In genomic region chr1:183368601-183369400, GRCm38 (mm10) we compare ENCODE assay signal across 8 mouse cellular contexts. TPM values are rescaled to one million over a fixed set of nuclear protein-coding genes. Genes with fewer than 3 reads are reported as not detected.
DNase-seq lines count a peak whose midpoint lies in the region; ATAC-seq and TF ChIP-seq lines count a peak whose summit lies in the region.

No protein-coding gene starts in this region.

- H3K27ac ChIP-seq in heart, embryonic 13.5 days (replicated peaks), result peak overlapping the region; percentile 67

- no peak for ATAC-seq in G1E (ENCODE audit: extremely low read depth, insufficient number of reproducible peaks, low FRiP score, poor library complexity, severe bottlenecking)
- ATAC-seq in heart, embryonic 13.5 days (ENCODE audit: extremely low read depth, insufficient number of reproducible peaks, low FRiP score, low TSS enrichment), result no peak; the same call in 1 of the 2 replicates
- peak; percentile 13 for ATAC-seq in megakaryocyte-erythroid progenitor cell, adult 5-6 weeks (replicated peaks; ENCODE audit: low FRiP score, low TSS enrichment, poor library complexity, severe bottlenecking)

- H3K27me3 ChIP-seq in G1E (ENCODE audit: insufficient read depth, low read length), result peaks cover 20% of the 10 kb centered on the region
- H3K27me3 ChIP-seq in heart, embryonic 13.5 days (replicated peaks), result peaks cover 6% of the 10 kb centered on the region

- H3K4me3 ChIP-seq in G1E (ENCODE audit: low read depth, low read length), result peak overlapping the region; percentile 94
- H3K4me3 ChIP-seq in heart, embryonic 13.5 days, result peak overlapping the region; percentile 97

- H3K9me3 ChIP-seq in G1E (replicated peaks), result no peaks in the 10 kb centered on the region
- no peaks in the 10 kb centered on the region for H3K9me3 ChIP-seq in heart, embryonic 13.5 days

- peak; percentile 17 for DNase-seq in kidney, adult 11 months
- no peak for DNase-seq in kidney, adult 18-20 months
- peak; percentile 47 for DNase-seq in G1E (ENCODE audit: low spot score)
- DNase-seq in embryo, embryonic 10 days (ENCODE audit: low spot score), result peak; percentile 20
- peak; percentile 30 to 35 for DNase-seq in left cerebral cortex, postnatal 25 days (ENCODE audit: low spot score in 2 of 2)
- DNase-seq in testis, postnatal 14 days (ENCODE audit: low spot score), result peak; percentile 27

- peaks cover 26% of the 10 kb centered on the region for H3K36me3 ChIP-seq in G1E (replicated peaks)
- peaks cover 18% of the 10 kb centered on the region for H3K36me3 ChIP-seq in heart, embryonic 13.5 days

- WGBS in heart, embryonic 13.5 days, result 1% methylated on average over 55 of the region's 56 CpGs

- H3K4me1 ChIP-seq in G1E (ENCODE audit: insufficient read depth, low read depth, low read length), result peaks cover 45% of the 10 kb centered on the region
- H3K4me1 ChIP-seq in heart, embryonic 13.5 days, result peaks cover 19% of the 10 kb centered on the region

- TF ChIP-seq CTCF in G1E (IDR thresholded peaks at IDR 0.05; ENCODE audit: low read depth, low read length), result no peak

- H3K9ac ChIP-seq in heart, embryonic 13.5 days, result peak overlapping the region; percentile 97

- peak overlapping the region; percentile 95 for H3K4me2 ChIP-seq in heart, embryonic 13.5 days

- intact Hi-C loops in left cerebral cortex, postnatal 25 days (cut with DNase I), result loop anchor here (2.0 kb wide), 2 partner anchors 20 to 24 kb away; partner anchors contain the start of gene Taf1a

RNA-seq across cellular contexts. Expression of gene Mia3, which starts 0.6 kb away (rescaled TPM):
- total RNA-seq in G1E (2014; fragmentation: Nextera tagmentation) (66.7 and 88.9 TPM in 2 replicates), G1E (2017) (60.9 and 72.6 TPM in 2 replicates)
- 21.0 and 23.5 TPM in 2 replicates for polyA plus RNA-seq in G1E (2012)
- 57.9 and 60.5 TPM in 2 replicates for polyA plus RNA-seq in heart, embryonic 13.5 days (2015; fragmentation: Nextera tagmentation; extraction: Ambion mirVana)
- total RNA-seq in left cerebral cortex, postnatal 25 days (2021), result 100 to 1,000 TPM; 225 to 235 TPM
- 43.2 and 49.3 TPM in 2 replicates for total RNA-seq in megakaryocyte-erythroid progenitor cell, adult 5-6 weeks (2014; fragmentation: Nextera tagmentation)
- total RNA-seq in megakaryocyte-erythroid progenitor cell, adult 5-6 weeks (2017), result 34.0 and 49.9 TPM in 2 replicates

RNA-seq across cellular contexts. Expression of gene Taf1a, which starts 20.0 kb away (rescaled TPM):
- 10.7 and 13.5 TPM in 2 replicates for total RNA-seq in G1E (2014; fragmentation: Nextera tagmentation)
- 15.1 and 16.4 TPM in 2 replicates for total RNA-seq in G1E (2017)
- 1.2 and 1.4 TPM in 2 replicates for polyA plus RNA-seq in G1E (2012)
- polyA plus RNA-seq in heart, embryonic 13.5 days (2015; fragmentation: Nextera tagmentation; extraction: Ambion mirVana), result 13.5 and 13.8 TPM in 2 replicates
- 10 to 100 TPM; 16.2 to 17.5 TPM for total RNA-seq in left cerebral cortex, postnatal 25 days (2021)
- total RNA-seq in megakaryocyte-erythroid progenitor cell, adult 5-6 weeks (2014; fragmentation: Nextera tagmentation), result 17.1 and 21.7 TPM in 2 replicates
- total RNA-seq in megakaryocyte-erythroid progenitor cell, adult 5-6 weeks (2017), result 12.3 and 15.5 TPM in 2 replicates

RNA-seq across cellular contexts. Expression of gene Hhipl2, which starts 49.2 kb away (rescaled TPM):
- total RNA-seq in G1E (2014; fragmentation: Nextera tagmentation) (not detected in 2 replicates), G1E (2017) (0.05 and 0.06 TPM in 2 replicates)
- polyA plus RNA-seq in G1E (2012), result 0.02 TPM in 1 of 2 replicates, not detected in the other
- polyA plus RNA-seq in heart, embryonic 13.5 days (2015; fragmentation: Nextera tagmentation; extraction: Ambion mirVana), result 0.11 TPM in 1 of 2 replicates, not detected in the other
- total RNA-seq in left cerebral cortex, postnatal 25 days (2021), result 1 to 10 TPM in 1 of 2 experiments, under 1 TPM in 1; 0.30 to 1.3 TPM
- total RNA-seq in megakaryocyte-erythroid progenitor cell, adult 5-6 weeks (2014; fragmentation: Nextera tagmentation), result not detected in 2 replicates
- total RNA-seq in megakaryocyte-erythroid progenitor cell, adult 5-6 weeks (2017), result 0.57 TPM in 1 of 2 replicates, not detected in the other
